Mouse (Mus musculus) heart, embryonic 16.5 days (tissue): ENCODE data around the gene Akap13. TPM values are rescaled to one million over a fixed set of nuclear protein-coding genes. Genes with fewer than 3 reads are reported as not detected.
"Not testable (repeated sequence)": the region's sequence is repeated elsewhere in the genome, so short reads cannot be mapped to it uniquely, and the experiment has no call there.

Experiments
- ATAC-seq: fragments of 200-750 bp; cut with Nextera tagmentation; replicated peaks from 2 replicates; pipeline ENCODE4 v1.8.0; 2017; ENCODE audit warnings: moderate number of reproducible peaks; ENCODE audit not compliant: insufficient read depth, low FRiP score; ENCODE audit errors: extremely low read depth
- H3K27ac ChIP-seq: fragments of 300-500 bp; sonication (generic); 2 replicates; pipeline ENCODE4 v1.5.1; 2014; ENCODE audit warnings: mild to moderate bottlenecking, low read length, control low read depth, moderate library complexity
- H3K27me3 ChIP-seq: fragments of 300-500 bp; sonication (generic); 2 replicates; pipeline ENCODE4 v1.6.1; 2014; ENCODE audit warnings: low read length, mixed read lengths; ENCODE audit not compliant: control insufficient read depth, insufficient read depth
- H3K36me3 ChIP-seq: fragments of 300-500 bp; sonication (generic); 2 replicates; pipeline ENCODE4 v1.6.1; 2014; ENCODE audit not compliant: control insufficient read depth, insufficient read depth
- H3K4me1 ChIP-seq: fragments of 300-500 bp; sonication (generic); 2 replicates; pipeline ENCODE4 v1.6.1; 2014; ENCODE audit warnings: low read length, mixed read lengths; ENCODE audit not compliant: control insufficient read depth, insufficient read depth
- H3K4me2 ChIP-seq: fragments of 300-500 bp; sonication (generic); 2 replicates; pipeline ENCODE4 v1.6.1; 2014; ENCODE audit warnings: low read depth, mild to moderate bottlenecking, control low read depth, low read length
- H3K4me3 ChIP-seq: fragments of 300-500 bp; sonication (generic); 2 replicates; pipeline ENCODE4 v1.5.1; 2014; ENCODE audit warnings: mild to moderate bottlenecking, control low read depth, low read length
- H3K9ac ChIP-seq: fragments of 300-500 bp; sonication (generic); 2 replicates; pipeline ENCODE4 v1.6.1; 2014; ENCODE audit warnings: low read length, control low read depth
- H3K9me3 ChIP-seq: fragments of 300-500 bp; sonication (generic); replicated peaks from 2 replicates; pipeline ENCODE4 v1.6.1; 2016; ENCODE audit warnings: low read length; ENCODE audit not compliant: control insufficient read depth
- WGBS: fragments of 180-500 bp; shearing (Covaris S2); extraction: QIAGEN DNeasy Blood & Tissue Kit; methylation state at CpG from one replicate; pipeline ENCODE4 v1.1.7; 2014; 5-methylcytosine and 5-hydroxymethylcytosine counted together
- polyA plus RNA-seq: library from polyadenylated mRNA; unstranded; fragments of >200 nt; fragmentation: Nextera tagmentation; extraction: Ambion mirVana; gene quantifications from 2 replicates; pipeline ENCODE4 v1.2.1, GENCODE M21; 2015

Akap13 gene
- polyA plus RNA-seq, 1 experiment from 2014 or later, result 47.3 TPM

- Histone ChIP-seq H3K4me1 (peaks cover 22% of the 10 kb centered on the region), H3K4me2 (no peak overlapping the region), H3K9ac (no peak overlapping the region), H3K27ac (no peak overlapping the region), H3K4me3 (no peak overlapping the region), H3K27me3 (no peaks in the 10 kb centered on the region), H3K36me3 (no peaks in the 10 kb centered on the region), H3K9me3 (no peaks in the 10 kb centered on the region)
- no peak for ATAC-seq
- WGBS, result 90% methylated on average over 14 of the region's 14 CpGs
These were observed 330.3 kb downstream of the Akap13 start for GRCm38 (mm10) chr7:75785388-75786328.

- H3K4me1 ChIP-seq, result peaks cover 26% of the 10 kb centered on the region
- no peak overlapping the region for H3K4me3 ChIP-seq
- ATAC-seq, result no peak
- no peak overlapping the region for H3K4me2 ChIP-seq
- no peak overlapping the region for H3K9ac ChIP-seq
- no peak overlapping the region for H3K27ac ChIP-seq
- H3K36me3 ChIP-seq, result no peaks in the 10 kb centered on the region
- 0% methylated on average over 1 of the region's 2 CpGs for whole genome bisulfite sequencing
- no peaks in the 10 kb centered on the region for H3K27me3 ChIP-seq
- H3K9me3 ChIP-seq, result no peaks in the 10 kb centered on the region
These were observed 331.5 kb downstream of the Akap13 start for GRCm38 (mm10) chr7:75786812-75787211.

GRCm38 (mm10) chr7:75787371-75787770, 332.0 kb downstream of the Akap13 start:
- WGBS, result 33% methylated on average over 3 of the region's 3 CpGs
- Histone ChIP-seq H3K4me3 (no peak overlapping the region), H3K27me3 (no peaks in the 10 kb centered on the region), H3K4me2 (no peak overlapping the region), H3K36me3 (no peaks in the 10 kb centered on the region), H3K4me1 (peaks cover 26% of the 10 kb centered on the region), H3K9ac (no peak overlapping the region), H3K9me3 (no peaks in the 10 kb centered on the region), H3K27ac (no peak overlapping the region)
- no peak for ATAC-seq

GRCm38 (mm10) chr7:75788069-75788800, 332.9 kb downstream of the Akap13 start:
- H3K4me3 ChIP-seq, ATAC-seq, H3K9ac ChIP-seq, H3K4me2 ChIP-seq, H3K9me3 ChIP-seq, H3K36me3 ChIP-seq, H3K27me3 ChIP-seq: not testable (repeated sequence)
- H3K4me1 ChIP-seq, result peaks cover 23% of the 10 kb centered on the region
- peak overlapping the region; percentile 31; the same call in 1 of the 2 replicates for H3K27ac ChIP-seq
- 61% methylated on average over 4 of the region's 7 CpGs for WGBS

- H3K9ac ChIP-seq, ATAC-seq, H3K4me3 ChIP-seq, H3K27me3 ChIP-seq, H3K9me3 ChIP-seq, H3K4me2 ChIP-seq, H3K27ac ChIP-seq, H3K36me3 ChIP-seq: not testable (repeated sequence)
- peaks cover 23% of the 10 kb centered on the region for H3K4me1 ChIP-seq
- WGBS, result 74% methylated on average over 3 of the region's 3 CpGs
These were observed 333.4 kb downstream of the Akap13 start for GRCm38 (mm10) chr7:75788801-75789135.

GRCm38 (mm10) chr7:75789746-75790145, 334.4 kb downstream of the Akap13 start:
- no peaks in the 10 kb centered on the region for H3K27me3 ChIP-seq
- peaks cover 23% of the 10 kb centered on the region for H3K4me1 ChIP-seq
- no peaks in the 10 kb centered on the region for H3K9me3 ChIP-seq
- H3K4me2 ChIP-seq, result no peak overlapping the region
- 95% methylated on average over 6 of the region's 6 CpGs for WGBS
- no peak for ATAC-seq
- H3K9ac ChIP-seq, result no peak overlapping the region
- H3K27ac ChIP-seq, result no peak overlapping the region
- no peak overlapping the region for H3K4me3 ChIP-seq
- H3K36me3 ChIP-seq, result no peaks in the 10 kb centered on the region

- not testable (repeated sequence) for H3K9ac ChIP-seq, H3K9me3 ChIP-seq, ATAC-seq, H3K4me3 ChIP-seq, H3K36me3 ChIP-seq, H3K27ac ChIP-seq, H3K27me3 ChIP-seq
- H3K4me1 ChIP-seq, result peaks cover 23% of the 10 kb centered on the region
- WGBS, result 40% methylated on average over 12 of the region's 13 CpGs
- H3K4me2 ChIP-seq, result peak overlapping the region; percentile 21; the same call in 1 of the 2 replicates
These were observed 335.9 kb downstream of the Akap13 start for GRCm38 (mm10) chr7:75791092-75791837.

GRCm38 (mm10) chr7:75793091-75793490, 337.8 kb downstream of the Akap13 start:
- Histone ChIP-seq H3K4me2 (no peak overlapping the region), H3K4me3 (no peak overlapping the region), H3K27me3 (no peaks in the 10 kb centered on the region), H3K27ac (no peak overlapping the region), H3K9me3 (no peaks in the 10 kb centered on the region), H3K36me3 (no peaks in the 10 kb centered on the region), H3K9ac (no peak overlapping the region), H3K4me1 (peaks cover 13% of the 10 kb centered on the region)
- ATAC-seq, result no peak
- WGBS, result 63% methylated on average over 2 of the region's 2 CpGs
